Mouse (Mus musculus) liver, adult 2 months (tissue): ENCODE results near the gene Got2. TPM values are rescaled to one million over a fixed set of nuclear protein-coding genes. Genes with fewer than 3 reads are reported as not detected.
"Not testable (repeated sequence)": the region's sequence is repeated elsewhere in the genome, so short reads cannot be mapped to it uniquely, and the experiment has no call there.

Source experiments
- DNase-seq: peaks from one replicate; pipeline ENCODE4 v3.0.0-alpha.2; 2011; ENCODE audit warnings: low read depth, low spot score; ENCODE audit errors: extremely low read depth
- H3K27ac ChIP-seq: fragments of 200-500 bp; replicated peaks from 2 replicates; pipeline ENCODE4 v1.5.1; 2012; ENCODE audit warnings: low read depth, mild to moderate bottlenecking, control low read depth, inconsistent platforms, low read length; ENCODE audit not compliant: insufficient read depth
- H3K27me3 ChIP-seq: fragments of 200-500 bp; 2 replicates; pipeline ENCODE4 v1.6.1; 2012; ENCODE audit warnings: mild to moderate bottlenecking, moderate library complexity, low read length, inconsistent platforms; ENCODE audit not compliant: control insufficient read depth, insufficient read depth
- H3K36me3 ChIP-seq: fragments of 200-500 bp; 2 replicates; pipeline ENCODE4 v1.6.1; 2012; ENCODE audit warnings: low read length, inconsistent platforms; ENCODE audit not compliant: control insufficient read depth, insufficient read depth
- H3K4me1 ChIP-seq: fragments of 200-500 bp; 2 replicates; pipeline ENCODE4 v1.6.1; 2011; ENCODE audit warnings: low read length; ENCODE audit not compliant: control insufficient read depth, insufficient read depth
- H3K4me3 ChIP-seq: fragments of 200-500 bp; 2 replicates; pipeline ENCODE4 v1.5.1; 2011; ENCODE audit warnings: low read depth, mild to moderate bottlenecking, control low read depth, low read length, moderate library complexity; ENCODE audit not compliant: insufficient read depth
- H3K79me2 ChIP-seq: fragments of 200-500 bp; 2 replicates; pipeline ENCODE4 v1.6.1; 2012; ENCODE audit warnings: inconsistent platforms, mild to moderate bottlenecking, low read length, moderate library complexity; ENCODE audit not compliant: control insufficient read depth, insufficient read depth
- H3K9ac ChIP-seq: fragments of 200-500 bp; 2 replicates; pipeline ENCODE4 v1.6.1; 2012; ENCODE audit warnings: low read depth, mild to moderate bottlenecking, control low read depth, inconsistent platforms, low read length
- CTCF ChIP-seq: fragments of 200-500 bp; IDR thresholded peaks from 2 replicates; pipeline ENCODE4 v1.5.1; 2011; ENCODE audit warnings: low read depth, low read length, control low read depth
- POLR2A ChIP-seq: fragments of 200-500 bp; IDR thresholded peaks from 2 replicates; pipeline ENCODE4 v1.6.1; 2011; ENCODE audit warnings: low read length, control low read depth; ENCODE audit not compliant: insufficient read depth; ENCODE audit errors: extremely low read depth
- WGBS: fragments of 180-500 bp; shearing (Covaris S2); methylation state at CpG from one replicate; pipeline ENCODE4 v1.1.7; 2018; 5-methylcytosine and 5-hydroxymethylcytosine counted together
- polyA plus RNA-seq: library from polyadenylated mRNA; depleted of rRNA; stranded (reverse); fragments of >200 nt; gene quantifications from 2 replicates; pipeline ENCODE4 v1.2.3, GENCODE M21; 2012
- total RNA-seq: library from RNA; depleted of rRNA; stranded (reverse); fragments of >200 nt; gene quantifications from 2 replicates; pipeline ENCODE4 v1.2.3, GENCODE M21; 2014

Got2 gene
- total and polyA plus RNA-seq, 2 experiments: 271 to 350 TPM

- DNase-seq: no peak
- no peak for TF ChIP-seq POLR2A
- no peak for TF ChIP-seq CTCF
- Histone ChIP-seq H3K4me3 (no peak overlapping the region), H3K9ac (no peak overlapping the region), H3K27ac (no peak overlapping the region), H3K36me3 (peaks cover 6% of the 10 kb centered on the region; the same call in 1 of the 2 replicates), H3K27me3 (no peaks in the 10 kb centered on the region), H3K79me2 (no peaks in the 10 kb centered on the region), H3K4me1 (peaks cover 10% of the 10 kb centered on the region)
- WGBS: 92% methylated on average over 4 of the region's 4 CpGs
These were observed 52.5 kb downstream of the Got2 start for GRCm38 (mm10) chr8:95835891-95836290.

GRCm38 (mm10) chr8:95833435-95833984 lies 54.8 kb downstream of the Got2 start:
- WGBS: 2% methylated on average over 16 of the region's 16 CpGs
- no peaks in the 10 kb centered on the region for H3K27me3 ChIP-seq
- H3K9ac ChIP-seq: no peak overlapping the region
- TF ChIP-seq CTCF: no peak
- TF ChIP-seq POLR2A: no peak
- H3K4me3 ChIP-seq: no peak overlapping the region
- DNase-seq: peak; percentile 100
- peak overlapping the region; percentile 54 for H3K27ac ChIP-seq
- no peaks in the 10 kb centered on the region for H3K79me2 ChIP-seq
- H3K36me3 ChIP-seq: no peaks in the 10 kb centered on the region
- peaks cover 10% of the 10 kb centered on the region for H3K4me1 ChIP-seq

GRCm38 (mm10) chr8:95832603-95833434 lies 55.5 kb downstream of the Got2 start:
- Histone ChIP-seq H3K4me1 (peaks cover 10% of the 10 kb centered on the region), H3K36me3 (no peaks in the 10 kb centered on the region), H3K4me3 (no peak overlapping the region), H3K27ac (peak overlapping the region; percentile 54), H3K79me2 (no peaks in the 10 kb centered on the region), H3K9ac (no peak overlapping the region), H3K27me3 (no peaks in the 10 kb centered on the region)
- WGBS: 14% methylated on average over 16 of the region's 16 CpGs
- DNase-seq: peak; percentile 79
- TF ChIP-seq POLR2A (no peak), CTCF (peak; percentile 64)

GRCm38 (mm10) chr8:95830144-95830543 lies 58.2 kb downstream of the Got2 start:
- H3K36me3 ChIP-seq: no peaks in the 10 kb centered on the region
- 70% methylated on average over 3 of the region's 3 CpGs for WGBS
- no peak overlapping the region for H3K27ac ChIP-seq
- no peaks in the 10 kb centered on the region for H3K79me2 ChIP-seq
- no peaks in the 10 kb centered on the region for H3K27me3 ChIP-seq
- no peak for DNase-seq
- no peak overlapping the region for H3K4me3 ChIP-seq
- H3K9ac ChIP-seq: no peak overlapping the region
- H3K4me1 ChIP-seq: peaks cover 10% of the 10 kb centered on the region
- TF ChIP-seq POLR2A: no peak
- TF ChIP-seq CTCF: no peak

- H3K9ac ChIP-seq, H3K27ac ChIP-seq, DNase-seq, H3K36me3 ChIP-seq, H3K79me2 ChIP-seq, H3K27me3 ChIP-seq, H3K4me1 ChIP-seq, H3K4me3 ChIP-seq: not testable (repeated sequence)
- WGBS: 76% methylated on average over 25 of the region's 25 CpGs
These were observed 63.2 kb downstream of the Got2 start, which contains the start of gene Sap18b for GRCm38 (mm10) chr8:95825162-95825561. Gene Sap18b, plus strand, starts transcription at chr8:95825346.

GRCm38 (mm10) chr8:95822699-95823098 lies 65.6 kb downstream of the Got2 start:
- H3K27ac ChIP-seq: no peak overlapping the region
- WGBS: 75% methylated on average over 3 of the region's 3 CpGs
- H3K36me3 ChIP-seq: no peaks in the 10 kb centered on the region
- H3K27me3 ChIP-seq: no peaks in the 10 kb centered on the region
- no peaks in the 10 kb centered on the region for H3K79me2 ChIP-seq
- TF ChIP-seq POLR2A: no peak
- no peak for TF ChIP-seq CTCF
- DNase-seq: no peak
- no peak overlapping the region for H3K9ac ChIP-seq
- no peak overlapping the region for H3K4me3 ChIP-seq
- H3K4me1 ChIP-seq: no peaks in the 10 kb centered on the region; the same call in 1 of the 2 replicates
